Mouse (Mus musculus) neural tube, embryonic 14.5 days (tissue): ENCODE measurements around the gene Serinc5. TPM values are rescaled to one million over a fixed set of nuclear protein-coding genes. Genes with fewer than 3 reads are reported as not detected.

Source experiments
- ATAC-seq: fragments of 200-750 bp; cut with Nextera tagmentation; 2 replicates; pipeline ENCODE4 v1.8.0; 2017; ENCODE audit warnings: low read depth, mild to moderate bottlenecking, moderate TSS enrichment, moderate library complexity
- H3K27ac ChIP-seq: fragments of 300-500 bp; sonication (generic); 2 replicates; pipeline ENCODE4 v1.5.1; 2014; ENCODE audit warnings: low read depth, mild to moderate bottlenecking, control low read depth, low read length, moderate library complexity, mixed read lengths
- H3K27me3 ChIP-seq: fragments of 300-500 bp; sonication (generic); 2 replicates; pipeline ENCODE4 v1.6.1; 2014; ENCODE audit warnings: low read length; ENCODE audit not compliant: control insufficient read depth, insufficient read depth
- H3K36me3 ChIP-seq: fragments of 300-500 bp; sonication (generic); 2 replicates; pipeline ENCODE4 v1.6.1; 2014; ENCODE audit warnings: low read length, mixed read lengths; ENCODE audit not compliant: control insufficient read depth, insufficient read depth
- H3K4me1 ChIP-seq: fragments of 300-500 bp; sonication (generic); 2 replicates; pipeline ENCODE4 v1.6.1; 2014; ENCODE audit warnings: low read length; ENCODE audit not compliant: control insufficient read depth, insufficient read depth
- H3K4me2 ChIP-seq: fragments of 300-500 bp; sonication (generic); 2 replicates; pipeline ENCODE4 v1.6.1; 2014; ENCODE audit warnings: mild to moderate bottlenecking, low read depth, low read length, control low read depth
- H3K4me3 ChIP-seq: fragments of 300-500 bp; sonication (generic); 2 replicates; pipeline ENCODE4 v1.5.1; 2014; ENCODE audit warnings: low read depth, low read length, control low read depth, mixed read lengths
- H3K9ac ChIP-seq: fragments of 300-500 bp; sonication (generic); replicated peaks from 2 replicates; pipeline ENCODE4 v1.6.1; 2014; ENCODE audit warnings: low read depth, mild to moderate bottlenecking, control low read depth, low read length, mixed read lengths
- H3K9me3 ChIP-seq: fragments of 300-500 bp; sonication (generic); 2 replicates; pipeline ENCODE4 v1.6.1; 2016; ENCODE audit warnings: low read length; ENCODE audit not compliant: control insufficient read depth
- WGBS: fragments of 180-500 bp; shearing (Covaris S2); extraction: QIAGEN DNeasy Blood & Tissue Kit; methylation state at CpG from one replicate; pipeline ENCODE4 v1.1.7; 2014; 5-methylcytosine and 5-hydroxymethylcytosine counted together
- polyA plus RNA-seq: library from polyadenylated mRNA; unstranded; fragments of >200 nt; fragmentation: Nextera tagmentation; extraction: Ambion mirVana; gene quantifications from 2 replicates; pipeline ENCODE4 v1.2.1, GENCODE M21; 2014

Gene Serinc5
- polyA plus RNA-seq, 1 experiment from 2014 or later = 16.7 TPM

GRCm38 (mm10) chr13:92671727-92672126 is 60.8 kb downstream of the Serinc5 start:
- H3K36me3 ChIP-seq = no peaks in the 10 kb centered on the region
- no peaks in the 10 kb centered on the region for H3K27me3 ChIP-seq
- 0 out of 2 replicates have a peak, but pooled peaks cover 3% of the 10 kb centered on the region for H3K4me1 ChIP-seq
- H3K9ac ChIP-seq = no peak overlapping the region
- no peak overlapping the region for H3K4me2 ChIP-seq
- no peak overlapping the region for H3K27ac ChIP-seq
- no peak overlapping the region for H3K4me3 ChIP-seq
- no peaks in the 10 kb centered on the region for H3K9me3 ChIP-seq
- ATAC-seq = no peak
- 77% methylated on average over 1 of the region's 1 CpGs for WGBS

DNA sequence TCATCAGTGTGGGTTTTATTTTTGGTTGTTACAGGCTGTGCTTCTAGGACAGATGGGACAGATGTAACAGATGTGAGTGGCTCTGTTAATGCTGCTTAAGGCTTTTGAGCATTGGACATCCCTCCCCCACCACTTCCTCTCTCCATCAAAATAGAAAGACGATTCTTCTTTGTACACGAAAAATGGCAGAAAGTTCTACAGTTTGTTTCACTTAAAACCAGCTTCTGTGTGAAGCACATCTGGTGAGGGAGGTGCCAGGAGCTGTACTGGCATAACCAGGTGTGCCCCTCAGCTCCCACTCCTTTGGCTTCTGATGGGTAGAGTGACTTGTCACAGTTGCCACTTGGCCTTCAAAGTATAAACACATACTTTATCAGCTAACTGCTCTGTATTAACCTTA is 63.8 kb downstream of the Serinc5 start:
- H3K4me1 ChIP-seq = 0 out of 2 replicates have a peak, but pooled peaks cover 3% of the 10 kb centered on the region
- no peaks in the 10 kb centered on the region for H3K9me3 ChIP-seq
- no peak overlapping the region for H3K27ac ChIP-seq
- H3K36me3 ChIP-seq = no peaks in the 10 kb centered on the region
- no peak for ATAC-seq
- H3K27me3 ChIP-seq = no peaks in the 10 kb centered on the region
- H3K4me2 ChIP-seq = no peak overlapping the region
- H3K9ac ChIP-seq = no peak overlapping the region
- WGBS = 84% methylated on average over 2 of the region's 2 CpGs
- no peak overlapping the region for H3K4me3 ChIP-seq

- H3K4me1 ChIP-seq = 0 out of 2 replicates have a peak, but pooled peaks cover 3% of the 10 kb centered on the region
- ATAC-seq = no peak
- no peak overlapping the region for H3K9ac ChIP-seq
- no peaks in the 10 kb centered on the region for H3K9me3 ChIP-seq
- H3K27ac ChIP-seq = no peak overlapping the region
- no peaks in the 10 kb centered on the region for H3K36me3 ChIP-seq
- no peak overlapping the region for H3K4me3 ChIP-seq
- no peak overlapping the region for H3K4me2 ChIP-seq
- H3K27me3 ChIP-seq = no peaks in the 10 kb centered on the region
- WGBS = 84% methylated on average over 3 of the region's 3 CpGs
Observed at GRCm38 (mm10) chr13:92675308-92675707, 64.4 kb downstream of the Serinc5 start.

- Histone ChIP-seq H3K27ac (no peak overlapping the region), H3K9ac (no peak overlapping the region), H3K36me3 (no peaks in the 10 kb centered on the region), H3K27me3 (no peaks in the 10 kb centered on the region), H3K4me1 (0 out of 2 replicates have a peak, but pooled peaks cover 3% of the 10 kb centered on the region), H3K9me3 (no peaks in the 10 kb centered on the region), H3K4me3 (no peak overlapping the region), H3K4me2 (no peak overlapping the region)
- no peak for ATAC-seq
- WGBS = 75% methylated on average over 11 of the region's 11 CpGs
Observed at GRCm38 (mm10) chr13:92675897-92676584, 65.2 kb downstream of the Serinc5 start.

DNA sequence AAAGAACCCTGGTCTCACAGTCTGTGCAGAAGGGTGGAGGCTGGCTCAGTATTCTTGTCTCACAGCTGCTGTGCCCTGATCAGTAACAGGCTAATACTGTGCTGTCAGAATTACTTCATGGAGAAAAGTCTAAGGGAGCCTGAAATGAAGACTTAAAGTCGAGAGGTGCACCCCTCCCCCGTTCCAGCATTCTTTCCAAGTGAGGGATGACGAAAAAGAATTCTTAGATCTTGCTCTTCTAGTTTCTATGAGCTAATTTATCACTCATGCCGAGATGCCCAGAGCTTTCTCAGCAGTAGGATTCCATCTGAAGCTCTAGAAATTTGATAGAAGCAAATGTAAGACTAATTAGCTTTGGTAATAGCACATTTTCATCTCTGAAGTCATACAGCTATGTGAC is 66.8 kb downstream of the Serinc5 start:
- Histone ChIP-seq H3K4me1 (0 out of 2 replicates have a peak, but pooled peaks cover 3% of the 10 kb centered on the region), H3K9me3 (no peaks in the 10 kb centered on the region), H3K4me3 (no peak overlapping the region), H3K27me3 (no peaks in the 10 kb centered on the region), H3K36me3 (no peaks in the 10 kb centered on the region), H3K4me2 (no peak overlapping the region), H3K9ac (no peak overlapping the region), H3K27ac (no peak overlapping the region)
- no peak for ATAC-seq
- 79% methylated on average over 4 of the region's 4 CpGs for WGBS

GRCm38 (mm10) chr13:92679661-92680060 is 68.8 kb downstream of the Serinc5 start:
- Histone ChIP-seq H3K9ac (no peak overlapping the region), H3K36me3 (no peaks in the 10 kb centered on the region), H3K27ac (no peak overlapping the region), H3K4me2 (no peak overlapping the region), H3K4me1 (0 out of 2 replicates have a peak, but pooled peaks cover 3% of the 10 kb centered on the region), H3K9me3 (no peaks in the 10 kb centered on the region), H3K27me3 (no peaks in the 10 kb centered on the region), H3K4me3 (no peak overlapping the region)
- WGBS = 85% methylated on average over 7 of the region's 7 CpGs
- 0 out of 2 replicates have a peak, but pooled peaks have one; percentile 14 for ATAC-seq

- Histone ChIP-seq H3K36me3 (no peaks in the 10 kb centered on the region), H3K4me2 (no peak overlapping the region), H3K9me3 (no peaks in the 10 kb centered on the region), H3K4me1 (no peaks in the 10 kb centered on the region), H3K27ac (no peak overlapping the region), H3K9ac (no peak overlapping the region), H3K4me3 (no peak overlapping the region), H3K27me3 (no peaks in the 10 kb centered on the region)
- 91% methylated on average over 2 of the region's 2 CpGs for WGBS
- ATAC-seq = no peak
Observed at GRCm38 (mm10) chr13:92681541-92681940, 70.7 kb downstream of the Serinc5 start.

GRCm38 (mm10) chr13:92682833-92683232 is 71.9 kb downstream of the Serinc5 start:
- no peak overlapping the region for H3K27ac ChIP-seq
- no peaks in the 10 kb centered on the region for H3K9me3 ChIP-seq
- no peak overlapping the region for H3K9ac ChIP-seq
- no peak overlapping the region for H3K4me3 ChIP-seq
- ATAC-seq = no peak
- no peaks in the 10 kb centered on the region for H3K36me3 ChIP-seq
- 16% methylated on average over 6 of the region's 6 CpGs for WGBS
- H3K4me1 ChIP-seq = no peaks in the 10 kb centered on the region
- H3K4me2 ChIP-seq = no peak overlapping the region
- H3K27me3 ChIP-seq = no peaks in the 10 kb centered on the region

- Histone ChIP-seq H3K27ac (no peak overlapping the region), H3K4me1 (no peaks in the 10 kb centered on the region), H3K4me3 (no peak overlapping the region), H3K4me2 (no peak overlapping the region), H3K9me3 (no peaks in the 10 kb centered on the region), H3K27me3 (no peaks in the 10 kb centered on the region), H3K9ac (no peak overlapping the region), H3K36me3 (no peaks in the 10 kb centered on the region)
- 72% methylated on average over 4 of the region's 4 CpGs for WGBS
- ATAC-seq = no peak
Observed at GRCm38 (mm10) chr13:92683464-92683863, 72.6 kb downstream of the Serinc5 start.
